Mouse (Mus musculus): Measurements from ENCODE around the gene Ms4a18.

The Ms4a18 gene

DNA sequence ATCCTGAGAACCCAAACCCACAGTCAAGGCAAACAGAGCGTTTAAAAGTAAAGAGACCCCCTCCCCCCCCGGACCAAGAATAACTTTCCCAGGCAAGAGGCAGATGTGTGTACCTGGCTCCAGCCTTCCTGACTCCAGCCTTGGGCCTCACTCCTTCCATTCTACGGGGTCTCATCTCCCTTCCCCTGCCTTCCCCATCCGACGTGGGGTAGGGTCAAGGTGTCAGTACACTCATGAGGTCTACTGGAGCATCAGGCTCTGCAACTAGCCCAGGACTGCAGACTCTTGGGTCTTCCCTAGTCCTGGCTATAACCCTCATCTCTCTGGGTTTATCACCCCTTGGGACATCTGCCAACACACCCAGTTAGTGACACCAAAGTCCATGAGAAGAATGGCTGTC lies 37.6 kb downstream of the Ms4a18 start:
- no peak for DNase-seq

DNA sequence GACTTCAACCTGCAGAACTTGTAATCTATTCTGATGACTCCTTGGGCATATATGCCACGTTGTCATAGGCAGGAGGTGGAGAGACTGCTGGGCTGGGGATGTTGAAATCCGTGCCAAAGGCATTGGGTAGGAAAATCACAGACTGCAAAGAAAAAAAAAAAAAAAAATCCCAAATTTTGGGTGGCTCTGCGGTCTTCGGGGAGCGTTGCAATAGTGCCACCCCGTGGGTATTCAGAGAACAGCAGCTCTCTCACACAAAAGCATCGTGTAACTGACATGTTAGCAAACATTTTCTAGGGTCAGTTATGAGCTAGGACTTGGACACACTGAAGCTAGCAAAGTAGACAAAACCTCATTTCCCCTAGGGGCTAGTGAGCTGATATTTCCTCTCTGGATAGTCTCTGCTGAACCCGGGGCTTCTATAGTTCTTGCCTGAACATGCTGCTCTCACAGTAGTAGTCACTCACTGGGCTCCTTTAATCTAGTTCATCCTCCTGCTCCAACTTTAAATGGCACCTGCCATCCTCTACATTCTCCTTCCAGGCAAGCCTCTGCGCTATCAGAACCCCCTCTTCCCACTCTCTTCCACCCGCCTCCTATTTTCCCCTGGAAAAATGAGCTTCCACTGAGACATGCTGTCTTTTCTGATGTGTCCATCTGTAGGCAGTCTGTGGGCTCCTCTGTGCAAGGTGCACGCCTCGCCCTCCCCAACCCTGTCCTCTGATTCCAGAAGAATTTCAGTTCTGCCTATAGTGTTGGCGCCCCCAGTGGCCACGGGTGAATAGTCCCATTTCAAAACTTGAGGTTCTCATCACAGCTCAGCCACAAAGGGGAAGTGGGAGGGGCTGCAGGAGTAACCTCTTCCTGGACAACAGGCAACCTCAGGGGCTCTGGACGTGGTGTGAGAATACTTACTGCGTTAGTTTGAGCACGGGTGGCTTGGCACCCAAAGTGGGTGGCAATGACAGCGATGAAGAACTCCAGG lies 38.4 kb downstream of the Ms4a18 start:
- peak; percentile 60 for DNase-seq

GRCm38 (mm10) chr19:10976318-10976717 lies 41.5 kb downstream of the Ms4a18 start:
- no peak for DNase-seq

- DNase-seq = no peak
Observed at GRCm38 (mm10) chr19:10975187-10975586, 42.6 kb downstream of the Ms4a18 start.

GRCm38 (mm10) chr19:10974238-10974865 lies 43.5 kb downstream of the Ms4a18 start, which contains the start of gene Ms4a10:
TSS of gene Ms4a10 (minus strand) at chr19:10974670.
- no peak for DNase-seq

GRCm38 (mm10) chr19:10973187-10973586 lies 44.6 kb downstream of the Ms4a18 start:
- DNase-seq = no peak

DNA sequence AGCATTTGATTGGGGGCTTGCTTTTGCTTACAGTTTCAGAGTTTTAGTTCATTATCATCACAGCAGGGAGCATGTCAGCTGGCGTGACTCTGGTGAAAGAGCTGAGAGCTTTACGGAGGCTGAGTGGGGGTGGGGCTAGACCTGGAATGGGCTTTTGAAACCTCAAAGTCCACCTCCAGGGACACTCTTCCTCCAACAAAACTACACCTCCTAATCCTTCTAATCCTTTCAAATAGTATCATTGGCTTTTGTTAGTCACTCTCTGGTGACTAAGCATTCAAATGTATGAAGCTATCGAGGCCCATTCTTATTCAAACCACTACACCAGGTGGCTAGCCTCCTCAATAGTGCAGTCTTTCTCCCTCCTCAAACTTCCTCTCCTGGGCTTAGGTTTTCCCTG lies 45.2 kb downstream of the Ms4a18 start:
- DNase-seq = no peak

DNA sequence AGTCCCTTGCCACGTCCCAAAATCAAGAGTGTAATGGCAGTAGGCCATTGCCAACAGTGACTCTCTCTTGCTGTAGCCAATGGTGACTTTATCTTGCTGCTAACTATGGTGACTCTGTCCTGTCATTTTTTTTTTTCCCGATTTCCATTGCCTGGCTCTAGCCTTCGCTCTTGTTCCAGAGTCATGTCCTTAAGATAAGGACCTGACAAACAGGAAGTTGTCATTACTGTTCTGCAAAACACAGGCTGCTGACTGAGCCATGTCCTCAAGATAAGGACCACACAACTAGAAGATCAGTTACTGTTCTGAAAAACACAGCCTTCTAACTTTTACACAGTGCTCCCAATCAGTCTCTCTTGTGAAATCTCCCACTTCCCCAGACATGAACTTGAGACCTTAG lies 47.4 kb downstream of the Ms4a18 start:
- DNase-seq = no peak

- DNase-seq = no peak
Observed at GRCm38 (mm10) chr19:10968578-10968977, 49.3 kb downstream of the Ms4a18 start.

GRCm38 (mm10) chr19:10965721-10966120 lies 52.1 kb downstream of the Ms4a18 start:
- no peak for DNase-seq

- no peak for DNase-seq
Observed at GRCm38 (mm10) chr19:10959978-10960346, 57.9 kb downstream of the Ms4a18 start.

DNA sequence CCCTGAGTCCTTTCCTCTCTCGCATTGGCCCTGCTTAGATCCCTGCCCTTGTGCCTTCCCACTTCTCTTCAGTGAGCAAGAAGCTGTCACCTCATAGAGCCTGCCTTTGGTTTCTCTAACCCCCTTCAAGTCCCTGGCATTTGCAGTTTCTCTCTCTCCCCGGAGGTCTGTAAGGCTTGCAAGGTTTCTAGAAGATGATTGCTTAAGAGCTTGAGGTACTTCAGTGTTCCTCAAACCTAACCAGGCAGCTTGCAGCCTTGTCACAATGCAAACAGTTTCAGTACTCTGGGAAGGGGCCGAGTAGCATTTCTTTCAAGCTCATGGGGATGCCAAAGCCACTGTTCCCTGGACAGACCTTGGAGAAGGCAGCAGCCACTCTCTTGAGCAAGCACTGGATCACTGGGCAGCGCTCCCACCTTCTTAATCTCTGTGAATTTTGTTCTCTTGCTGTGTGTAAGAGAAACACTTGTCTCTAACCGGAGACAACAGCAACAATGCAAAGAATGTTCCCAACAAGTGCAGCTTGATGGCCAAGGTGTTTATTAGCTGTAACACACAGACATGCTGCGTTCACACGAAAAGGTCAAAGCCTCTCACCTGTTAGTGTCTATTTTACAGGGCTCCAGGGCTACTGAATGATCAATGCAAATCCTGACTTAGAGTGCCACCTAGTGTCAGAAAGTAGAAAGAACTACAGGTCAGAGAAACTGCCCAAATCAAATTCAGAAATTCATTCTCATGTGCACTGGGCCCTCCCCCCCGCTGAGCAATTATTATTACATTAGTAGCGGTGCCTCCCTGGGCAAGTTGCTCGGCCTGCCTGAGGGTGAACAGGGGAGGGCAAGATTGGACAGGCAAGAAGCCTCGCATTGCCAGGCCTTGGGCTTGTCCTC lies 58.5 kb downstream of the Ms4a18 start:
- DNase-seq = no peak

GRCm38 (mm10) chr19:10952021-10952939 lies 65.6 kb downstream of the Ms4a18 start:
- peak; percentile 30 for DNase-seq

- DNase-seq = no peak
Observed at GRCm38 (mm10) chr19:10949558-10949957, 68.3 kb downstream of the Ms4a18 start.

GRCm38 (mm10) chr19:10949112-10949511 lies 68.7 kb downstream of the Ms4a18 start, which contains the start of gene Ccdc86:
TSS of gene Ccdc86 (minus strand) at chr19:10949266.
- DNase-seq = peak; percentile 93

- no peak for DNase-seq
Observed at GRCm38 (mm10) chr19:10948416-10948815, 69.4 kb downstream of the Ms4a18 start.

DNA sequence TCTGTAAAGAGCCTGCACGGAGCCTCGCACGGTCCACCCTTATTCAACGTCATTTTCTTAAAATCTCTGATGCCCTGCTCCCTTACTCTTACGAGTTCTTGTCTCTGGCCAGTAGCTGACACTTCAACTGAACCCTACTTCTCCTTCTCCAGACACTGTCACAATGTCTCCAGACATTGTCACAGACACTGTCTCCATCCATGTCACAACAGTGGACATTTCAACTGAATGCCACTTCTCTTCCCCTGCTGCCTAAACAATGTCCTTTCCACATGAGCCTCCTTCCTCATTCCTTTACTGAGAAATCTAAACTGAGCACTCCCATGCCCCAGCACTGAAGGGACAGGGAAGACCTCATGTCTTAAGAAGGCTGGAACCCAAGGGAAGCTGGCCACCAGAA lies 70.6 kb downstream of the Ms4a18 start:
- DNase-seq = no peak

Measured in right cerebral cortex, postnatal 25 days (tissue).